Mouse (Mus musculus) bone marrow macrophage, adult 2 months (primary cell): Measurements from ENCODE around the gene Trp53inp2.

ENCODE experiments used
- CTCF ChIP-seq: IDR thresholded peaks from 2 replicates; pipeline ENCODE4 v1.5.1; 2012; ENCODE audit warnings: low read depth, mild to moderate bottlenecking, low read length, moderate library complexity
- POLR2A ChIP-seq: IDR thresholded peaks from 2 replicates; pipeline ENCODE4 v1.6.1; 2012; ENCODE audit warnings: mild to moderate bottlenecking, low read depth, low read length, borderline replicate concordance

DNA sequence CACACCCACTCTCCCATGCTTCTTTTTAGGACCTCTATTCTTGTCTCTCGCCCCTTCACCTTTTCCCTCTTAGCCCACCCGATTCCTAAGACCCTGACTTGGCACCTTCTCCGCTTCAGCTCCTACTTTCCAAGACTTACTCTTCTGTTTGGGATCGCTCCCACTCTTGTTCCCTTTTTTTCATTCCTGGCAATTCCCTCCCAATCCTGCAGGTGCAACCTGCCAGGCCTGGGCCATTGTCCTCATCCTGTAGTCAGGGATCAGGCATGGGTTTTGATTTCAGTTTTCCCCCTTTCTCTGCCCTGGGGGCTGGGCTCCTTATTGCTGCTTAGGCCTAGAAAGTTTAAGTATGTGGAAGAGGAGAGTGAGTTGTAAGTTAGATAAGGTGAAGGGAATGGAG is 6.2 kb downstream of the Trp53inp2 start:
- TF ChIP-seq CTCF (no peak), POLR2A (no peak)
